Mouse (Mus musculus) kidney, embryonic 15.5 days (tissue): ENCODE measurements around the gene Gsta1. TPM values are rescaled to one million over a fixed set of nuclear protein-coding genes. Genes with fewer than 3 reads are reported as not detected.
"Not testable (repeated sequence)": the region's sequence is repeated elsewhere in the genome, so short reads cannot be mapped to it uniquely, and the experiment has no call there.

ENCODE experiments used
- ATAC-seq: fragments of 200-750 bp; cut with Nextera tagmentation; replicated peaks from 2 replicates; pipeline ENCODE4 v1.8.0; 2017; ENCODE audit warnings: moderate TSS enrichment; ENCODE audit not compliant: low FRiP score
- H3K27ac ChIP-seq: fragments of 300-500 bp; sonication (generic); 2 replicates; pipeline ENCODE4 v1.5.1; 2015; ENCODE audit warnings: mild to moderate bottlenecking, inconsistent platforms
- H3K27me3 ChIP-seq: fragments of 300-500 bp; sonication (generic); 2 replicates; pipeline ENCODE4 v1.6.1; 2015; ENCODE audit warnings: inconsistent platforms
- H3K36me3 ChIP-seq: fragments of 300-500 bp; sonication (generic); 2 replicates; pipeline ENCODE4 v1.6.1; 2015; ENCODE audit warnings: inconsistent platforms
- H3K4me1 ChIP-seq: fragments of 300-500 bp; sonication (generic); 2 replicates; pipeline ENCODE4 v1.6.1; 2015; ENCODE audit warnings: inconsistent platforms
- H3K4me2 ChIP-seq: fragments of 300-500 bp; sonication (generic); 2 replicates; pipeline ENCODE4 v1.6.1; 2015; ENCODE audit warnings: moderate library complexity, mild to moderate bottlenecking, inconsistent platforms
- H3K4me3 ChIP-seq: fragments of 300-500 bp; sonication (generic); replicated peaks from 2 replicates; pipeline ENCODE4 v1.5.1; 2015; ENCODE audit warnings: mild to moderate bottlenecking, inconsistent platforms
- H3K9ac ChIP-seq: fragments of 300-500 bp; sonication (generic); 2 replicates; pipeline ENCODE4 v1.6.1; 2015; ENCODE audit warnings: mild to moderate bottlenecking, inconsistent platforms
- H3K9me3 ChIP-seq: fragments of 300-500 bp; sonication (generic); replicated peaks from 2 replicates; pipeline ENCODE4 v1.6.1; 2016; ENCODE audit warnings: inconsistent platforms
- WGBS: fragments of 180-500 bp; shearing (Covaris S2); methylation state at CpG from one replicate; pipeline ENCODE4 v1.1.7; 2015; ENCODE audit warnings: mixed read lengths; 5-methylcytosine and 5-hydroxymethylcytosine counted together
- polyA plus RNA-seq: library from polyadenylated mRNA; unstranded; fragments of >200 nt; fragmentation: Nextera tagmentation; extraction: Ambion mirVana; gene quantifications from 2 replicates; pipeline ENCODE4 v1.2.1, GENCODE M21; 2015

The Gsta1 gene
- polyA plus RNA-seq, 1 experiment from 2014 or later = 0.27 TPM

DNA sequence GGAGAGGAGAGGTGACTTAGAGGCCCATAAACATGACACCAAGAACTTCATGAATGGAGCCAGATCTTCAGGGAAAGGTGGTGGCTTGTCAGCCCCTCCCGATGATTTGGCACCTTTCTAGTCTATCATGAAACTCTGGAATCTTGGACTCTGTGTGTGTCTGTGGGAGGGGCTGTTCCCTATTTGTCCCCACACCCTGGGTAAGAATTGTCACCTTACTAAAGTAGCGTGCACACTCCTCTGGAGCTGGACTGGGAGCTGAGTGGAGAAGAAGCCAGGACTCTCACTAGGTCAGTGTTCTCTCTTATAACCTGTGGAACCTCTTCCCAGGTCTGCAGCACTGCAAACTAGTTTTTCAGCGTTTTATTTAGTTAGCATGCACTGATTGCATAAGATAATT is 26.5 kb downstream of the Gsta1 start, which contains the start of gene Gm3776:
Gene Gm3776, plus strand, starts transcription at position 216 of the 400 bp plus-strand sequence.
- not testable (repeated sequence) for H3K4me2 ChIP-seq, H3K27me3 ChIP-seq, H3K9me3 ChIP-seq, ATAC-seq, H3K4me1 ChIP-seq, H3K4me3 ChIP-seq, H3K9ac ChIP-seq, H3K36me3 ChIP-seq
- WGBS = 67% methylated on average over 1 of the region's 3 CpGs
- peak within 1 kb of the TSS; percentile 41; the same call in 1 of the 2 replicates for H3K27ac ChIP-seq

DNA sequence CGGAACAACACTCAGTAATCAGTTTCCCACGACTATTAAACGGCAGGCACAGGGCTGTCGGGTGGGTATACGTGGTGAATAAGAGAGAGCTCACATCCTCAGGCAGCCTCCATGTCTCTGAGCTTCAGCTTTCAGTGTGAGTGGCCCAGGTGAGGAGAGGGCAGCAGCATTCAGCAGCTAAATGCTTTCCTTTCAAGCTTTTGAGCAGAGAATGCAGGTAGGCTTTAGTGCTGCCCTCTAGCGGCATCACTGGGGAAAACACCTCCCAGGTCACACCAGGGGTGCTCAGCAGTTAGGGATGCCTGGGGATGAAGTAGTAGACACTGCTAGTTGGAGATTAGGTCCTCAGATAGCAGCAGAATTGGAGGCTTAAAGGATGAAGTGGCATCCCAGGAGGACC is 29.2 kb downstream of the Gsta1 start:
- 0% methylated on average over 1 of the region's 6 CpGs for WGBS
- not testable (repeated sequence) for H3K27ac ChIP-seq, H3K4me3 ChIP-seq, H3K27me3 ChIP-seq, H3K9ac ChIP-seq, H3K4me1 ChIP-seq, H3K9me3 ChIP-seq, H3K36me3 ChIP-seq, H3K4me2 ChIP-seq
- peak; percentile 64 for ATAC-seq

DNA sequence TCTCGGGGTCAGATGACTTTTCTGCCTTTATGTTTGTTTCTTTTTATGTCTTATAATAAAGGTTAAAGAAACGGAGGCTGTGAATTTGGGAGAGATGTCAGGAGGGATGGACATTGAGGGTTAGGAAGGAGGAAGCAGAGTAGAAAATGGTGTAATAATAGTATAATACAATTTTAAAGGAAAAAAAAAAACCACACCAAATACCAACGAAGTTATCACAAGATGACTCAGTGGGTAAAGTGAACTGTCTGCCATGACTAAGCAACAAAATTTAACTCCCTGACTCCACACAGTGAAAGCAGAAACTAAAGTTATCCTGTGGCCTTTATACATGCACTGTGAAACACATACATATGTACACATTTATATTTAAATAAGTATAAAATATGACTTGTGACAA is 40.5 kb downstream of the Gsta1 start:
- not testable (repeated sequence) for H3K4me1 ChIP-seq, H3K9me3 ChIP-seq, H3K4me3 ChIP-seq, H3K27ac ChIP-seq, H3K9ac ChIP-seq, H3K36me3 ChIP-seq, H3K4me2 ChIP-seq, ATAC-seq, H3K27me3 ChIP-seq
- WGBS = 77% methylated on average over 3 of the region's 3 CpGs

DNA sequence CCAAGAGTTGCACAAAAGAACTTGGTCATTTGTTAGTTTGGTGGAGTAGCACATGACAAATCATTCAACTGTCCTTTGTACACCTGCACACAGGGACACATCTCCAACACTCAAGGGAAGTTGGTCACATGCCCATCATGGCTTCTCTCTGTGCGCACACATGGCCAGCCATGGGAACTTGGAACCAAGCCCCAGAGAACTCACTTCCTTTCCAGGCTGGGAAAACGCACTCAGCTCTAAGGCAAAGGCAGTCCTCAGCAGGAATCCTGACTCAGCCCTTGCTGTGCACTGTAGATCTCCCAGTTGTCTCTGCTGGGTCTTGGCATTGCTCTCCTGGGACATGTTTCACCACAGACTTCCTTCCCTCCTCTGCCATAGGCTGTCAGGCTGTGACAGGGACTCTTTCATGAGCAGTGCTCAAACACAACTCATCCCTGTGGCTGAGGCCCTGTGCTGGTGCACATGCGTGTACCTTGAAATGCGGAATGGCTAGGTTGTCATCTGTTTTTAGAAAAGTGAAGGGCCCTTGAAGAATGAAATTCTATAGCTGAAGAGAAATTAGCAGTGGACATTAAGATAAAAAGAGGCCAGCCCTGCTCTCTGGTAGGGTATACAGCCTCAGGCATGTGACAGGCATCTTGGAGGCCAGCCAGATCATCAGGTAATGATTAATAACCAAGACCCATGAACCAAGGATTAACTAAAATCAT is 51.7 kb downstream of the Gsta1 start:
- H3K27me3 ChIP-seq, H3K36me3 ChIP-seq, H3K4me3 ChIP-seq, H3K9ac ChIP-seq, H3K9me3 ChIP-seq, H3K4me1 ChIP-seq, H3K4me2 ChIP-seq: not testable (repeated sequence)
- ATAC-seq = peak; percentile 56; the same call in 1 of the 2 replicates
- 75% methylated on average over 4 of the region's 4 CpGs for WGBS
- peak overlapping the region; percentile 32; the same call in 1 of the 2 replicates for H3K27ac ChIP-seq

DNA sequence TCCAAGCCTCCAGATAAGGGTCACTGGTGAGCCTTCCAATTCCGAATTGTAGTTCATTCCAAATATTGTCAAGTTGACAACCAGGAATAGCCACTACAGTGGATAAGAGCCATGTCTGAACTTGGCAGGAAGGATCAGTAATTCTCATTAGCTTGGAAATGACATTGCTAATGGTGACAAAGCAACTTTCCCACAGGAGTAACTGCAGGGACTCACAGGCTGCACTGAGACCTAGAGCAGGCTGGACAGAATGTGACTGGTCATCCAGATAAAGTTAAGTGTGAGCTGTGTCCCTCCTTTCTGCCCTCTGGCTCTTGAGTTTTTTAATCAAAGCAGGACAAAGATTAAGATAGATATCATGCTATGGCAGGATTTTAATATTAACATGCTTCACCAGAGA is 58.6 kb downstream of the Gsta1 start:
- WGBS = 80% methylated on average over 1 of the region's 1 CpGs
- not testable (repeated sequence) for H3K9me3 ChIP-seq, ATAC-seq, H3K27ac ChIP-seq, H3K4me1 ChIP-seq, H3K36me3 ChIP-seq, H3K27me3 ChIP-seq, H3K4me3 ChIP-seq, H3K4me2 ChIP-seq, H3K9ac ChIP-seq

DNA sequence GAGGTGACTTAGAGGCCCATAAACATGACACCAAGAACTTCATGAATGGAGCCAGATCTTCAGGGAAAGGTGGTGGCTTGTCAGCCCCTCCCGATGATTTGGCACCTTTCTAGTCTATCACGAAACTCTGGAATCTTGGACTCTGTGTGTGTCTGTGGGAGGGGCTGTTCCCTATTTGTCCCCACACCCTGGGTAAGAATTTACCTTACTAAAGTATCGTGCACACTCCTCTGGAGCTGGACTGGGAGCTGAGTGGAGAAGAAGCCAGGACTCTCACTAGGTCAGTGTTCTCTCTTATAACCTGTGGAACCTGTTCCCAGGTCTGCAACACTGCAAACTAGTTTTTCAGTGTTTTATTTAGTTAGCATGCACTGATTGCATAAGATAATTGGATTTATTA is 59.3 kb downstream of the Gsta1 start, which contains the start of gene Gm10639:
Gene Gm10639, plus strand, starts transcription at position 201 of the 400 bp plus-strand sequence.
- not testable (repeated sequence) for H3K4me1 ChIP-seq, H3K27ac ChIP-seq, H3K27me3 ChIP-seq, H3K9me3 ChIP-seq, H3K4me3 ChIP-seq, H3K9ac ChIP-seq, H3K36me3 ChIP-seq, H3K4me2 ChIP-seq, ATAC-seq
- WGBS = 77% methylated on average over 3 of the region's 3 CpGs

Other genes starting within 250 kb of the Gsta1 start
- gene Gcm1, start 178.7 kb upstream of the Gsta1 start, polyA plus RNA-seq = 0.55 and 1.2 TPM in 2 replicates
- 38.4 and 40.1 TPM in 2 replicates for gene Fbxo9, start 121.6 kb upstream of the Gsta1 start, polyA plus RNA-seq
- 24.2 and 25.0 TPM in 2 replicates for gene Ick, start 121.5 kb upstream of the Gsta1 start, polyA plus RNA-seq
- 109 and 115 TPM in 2 replicates for gene Gsta4, start 47.9 kb upstream of the Gsta1 start, polyA plus RNA-seq
- 0.21 and 0.31 TPM in 2 replicates for gene Gm3776, start 26.5 kb downstream of the Gsta1 start, polyA plus RNA-seq
- gene Gm10639, start 59.3 kb downstream of the Gsta1 start, polyA plus RNA-seq = 13.8 and 18.2 TPM in 2 replicates
- gene Omt2a, start 84.1 kb downstream of the Gsta1 start, polyA plus RNA-seq = not detected in 2 replicates
- gene Omt2b, start 96.9 kb downstream of the Gsta1 start, polyA plus RNA-seq = not detected in 2 replicates
- gene Gsta2, start 125.1 kb downstream of the Gsta1 start, polyA plus RNA-seq = 41.3 and 45.0 TPM in 2 replicates
- gene Dppa5a, start 137.5 kb downstream of the Gsta1 start, polyA plus RNA-seq = not detected in 2 replicates
- gene Ooep, start 148.1 kb downstream of the Gsta1 start, polyA plus RNA-seq = 1.3 and 1.9 TPM in 2 replicates
- gene Ddx43, start 165.1 kb downstream of the Gsta1 start, polyA plus RNA-seq = 0.22 and 0.31 TPM in 2 replicates
- 2.1 and 2.8 TPM in 2 replicates for gene Cgas, start 212.6 kb downstream of the Gsta1 start, polyA plus RNA-seq
- gene Mto1, start 217.6 kb downstream of the Gsta1 start, polyA plus RNA-seq = 26.7 and 27.9 TPM in 2 replicates
- 0.55 and 1.4 TPM in 2 replicates for gene Gm17324, start 218.1 kb downstream of the Gsta1 start, polyA plus RNA-seq